Mouse (Mus musculus): ENCODE measurements at regions not wholly inside any gene's neighbourhood (a gene's known extent, or its start where the extent isn't known, plus 50 kb on each side); places are given as distances from the start of the nearest gene placed in this dataset.

DNA sequence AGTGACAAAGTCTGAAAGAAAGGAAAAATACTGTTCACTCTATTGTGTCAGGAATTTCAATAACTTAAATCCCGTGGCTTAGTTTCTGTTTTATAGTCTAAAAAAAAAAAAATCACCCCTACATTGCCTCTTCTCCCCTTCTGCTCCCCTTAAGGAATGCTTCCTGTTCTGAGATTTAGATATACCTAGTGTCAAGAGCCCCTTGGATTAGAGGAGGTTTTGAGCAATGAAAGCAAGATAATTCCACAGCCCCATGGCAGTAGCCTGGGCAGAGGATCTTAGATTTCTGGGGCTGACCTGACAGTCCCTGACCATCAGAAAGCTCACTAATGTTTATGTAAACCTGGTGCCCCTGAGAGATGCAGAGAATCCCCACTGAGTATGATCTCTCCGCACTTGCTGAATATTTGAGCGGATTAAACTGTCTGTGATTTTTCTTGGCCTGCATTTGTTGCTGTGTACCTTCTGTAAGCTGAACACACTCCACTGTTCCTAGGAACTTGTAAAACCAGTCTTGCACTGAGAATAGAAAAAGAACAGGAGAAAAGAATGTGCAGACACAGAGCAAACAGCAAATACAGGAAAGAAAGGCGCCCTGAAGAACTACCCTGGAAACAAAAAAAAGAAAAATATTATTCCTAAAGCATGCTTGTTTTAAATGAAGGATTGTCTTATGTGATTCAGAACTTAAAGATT is 164.3 kb downstream of the Cxxc4 start:
- WGBS = 61% methylated on average over 4 of the region's 4 CpGs
- no peak overlapping the region for H3K4me3 ChIP-seq (replicated peaks; ENCODE audit: low read length)

DNA sequence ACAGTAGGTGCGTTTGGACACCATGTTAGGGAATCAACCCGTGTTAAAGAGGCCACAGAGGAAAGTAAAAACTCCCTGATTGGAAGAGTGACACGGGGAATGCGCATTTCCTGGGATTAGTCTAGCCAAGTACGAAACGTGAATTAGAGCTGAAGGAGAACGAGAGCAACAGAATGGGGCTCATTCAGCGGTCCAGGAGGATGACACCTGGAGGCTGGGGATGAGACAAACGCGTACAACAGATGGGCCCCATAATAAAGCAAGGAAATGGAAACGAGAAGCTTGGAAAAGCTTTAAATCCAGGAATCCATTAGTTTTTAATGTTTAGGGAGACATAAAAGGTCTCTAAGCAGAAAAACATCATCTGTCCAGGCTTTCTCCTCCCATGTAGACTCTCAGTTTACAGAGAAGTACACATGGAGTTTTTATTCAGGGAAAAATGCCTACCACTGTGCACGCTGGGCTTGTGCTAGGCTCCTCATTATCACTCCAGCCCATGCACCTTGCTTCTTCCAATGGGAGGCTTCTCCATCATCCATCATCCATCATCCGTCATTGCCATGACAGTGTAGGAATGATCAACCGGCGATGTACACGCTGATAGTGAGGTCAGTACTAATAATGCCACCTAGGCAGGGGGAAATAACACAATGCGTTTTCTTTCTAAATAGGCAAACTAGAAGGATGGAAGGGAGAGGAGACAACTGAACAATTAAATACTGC is 179.5 kb downstream of the Cxxc4 start:
- no peak overlapping the region for H3K9ac ChIP-seq (replicated peaks; ENCODE audit: low read depth, low read length)
- no peaks in the 10 kb centered on the region for H3K9me3 ChIP-seq (ENCODE audit: control insufficient read depth, low read length)
- 71% methylated on average over 17 of the region's 17 CpGs for WGBS
- no peak for ATAC-seq
- H3K27me3 ChIP-seq (replicated peaks; ENCODE audit: control insufficient read depth, insufficient read depth, low read length) = no peaks in the 10 kb centered on the region
- H3K4me3 ChIP-seq (replicated peaks; ENCODE audit: low read length) = no peak overlapping the region
- H3K4me2 ChIP-seq (ENCODE audit: low read length) = no peak overlapping the region
- H3K4me1 ChIP-seq (replicated peaks; ENCODE audit: control insufficient read depth, insufficient read depth, low read length) = no peaks in the 10 kb centered on the region
- no peak overlapping the region for H3K27ac ChIP-seq (ENCODE audit: low read length)
- H3K36me3 ChIP-seq (ENCODE audit: control insufficient read depth, insufficient read depth) = no peaks in the 10 kb centered on the region

More for the DNA sequence above, 164.3 kb downstream of the Cxxc4 start:
- Histone ChIP-seq H3K9me3 (ENCODE audit: control insufficient read depth, low read length) (no peaks in the 10 kb centered on the region), H3K36me3 (ENCODE audit: control insufficient read depth, insufficient read depth) (no peaks in the 10 kb centered on the region), H3K4me1 (replicated peaks; ENCODE audit: control insufficient read depth, insufficient read depth, low read length) (no peaks in the 10 kb centered on the region), H3K4me2 (ENCODE audit: low read length) (no peak overlapping the region), H3K9ac (replicated peaks; ENCODE audit: low read depth, low read length) (no peak overlapping the region), H3K27ac (ENCODE audit: low read length) (no peak overlapping the region), H3K27me3 (replicated peaks; ENCODE audit: control insufficient read depth, insufficient read depth, low read length) (no peaks in the 10 kb centered on the region)
- ATAC-seq = no peak

DNA sequence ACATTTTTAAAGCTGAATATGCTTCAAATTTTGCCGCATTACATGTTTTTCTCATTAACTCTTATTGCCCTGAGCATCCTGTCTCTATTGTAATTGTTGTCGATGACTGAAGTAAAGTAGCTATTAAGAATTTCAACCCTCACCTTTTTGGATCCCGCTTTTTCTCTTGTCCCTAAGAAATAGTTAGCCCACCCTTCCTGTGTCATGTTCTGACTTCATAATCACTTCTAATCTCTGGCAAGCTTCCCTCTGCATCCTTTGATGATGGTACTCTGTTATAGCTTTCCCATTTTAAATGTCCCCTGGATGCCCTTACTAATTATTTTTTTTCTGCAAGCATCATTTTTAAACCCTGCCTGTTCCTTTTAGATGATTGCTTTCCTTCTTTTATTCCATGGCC is 191.3 kb downstream of the Cxxc4 start:
- 80% methylated on average over 3 of the region's 3 CpGs for WGBS
- no peak overlapping the region for H3K27ac ChIP-seq (ENCODE audit: low read length)
- H3K9me3 ChIP-seq (ENCODE audit: control insufficient read depth, low read length) = no peaks in the 10 kb centered on the region
- ATAC-seq = no peak
- no peak overlapping the region for H3K4me3 ChIP-seq (replicated peaks; ENCODE audit: low read length)
- H3K4me2 ChIP-seq (ENCODE audit: low read length) = no peak overlapping the region
- H3K4me1 ChIP-seq (replicated peaks; ENCODE audit: control insufficient read depth, insufficient read depth, low read length) = no peaks in the 10 kb centered on the region
- H3K27me3 ChIP-seq (replicated peaks; ENCODE audit: control insufficient read depth, insufficient read depth, low read length) = no peaks in the 10 kb centered on the region
- no peak overlapping the region for H3K9ac ChIP-seq (replicated peaks; ENCODE audit: low read depth, low read length)
- no peaks in the 10 kb centered on the region for H3K36me3 ChIP-seq (ENCODE audit: control insufficient read depth, insufficient read depth)

DNA sequence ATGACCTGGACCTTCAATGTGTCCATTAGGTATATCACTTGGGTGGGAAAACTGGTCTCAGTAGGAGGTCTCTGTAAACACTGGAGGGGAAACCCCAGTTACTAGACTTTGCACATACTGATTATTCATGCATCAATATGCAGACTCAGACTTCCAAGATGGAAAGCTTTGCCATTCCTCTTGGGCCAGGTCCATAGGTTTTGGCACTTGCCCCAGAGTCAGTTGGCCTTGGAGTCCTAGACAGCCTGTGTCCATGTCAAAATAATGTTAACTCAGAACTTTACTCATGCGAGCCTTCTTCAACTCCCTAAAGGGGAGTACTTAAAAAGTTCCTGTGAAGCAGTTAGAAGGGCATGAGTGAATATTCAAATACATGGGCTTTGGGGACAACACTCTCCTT is 230.3 kb downstream of the Cxxc4 start:
- H3K4me2 ChIP-seq (ENCODE audit: low read length) = no peak overlapping the region
- no peaks in the 10 kb centered on the region for H3K9me3 ChIP-seq (ENCODE audit: control insufficient read depth, low read length)
- no peak for ATAC-seq

DNA sequence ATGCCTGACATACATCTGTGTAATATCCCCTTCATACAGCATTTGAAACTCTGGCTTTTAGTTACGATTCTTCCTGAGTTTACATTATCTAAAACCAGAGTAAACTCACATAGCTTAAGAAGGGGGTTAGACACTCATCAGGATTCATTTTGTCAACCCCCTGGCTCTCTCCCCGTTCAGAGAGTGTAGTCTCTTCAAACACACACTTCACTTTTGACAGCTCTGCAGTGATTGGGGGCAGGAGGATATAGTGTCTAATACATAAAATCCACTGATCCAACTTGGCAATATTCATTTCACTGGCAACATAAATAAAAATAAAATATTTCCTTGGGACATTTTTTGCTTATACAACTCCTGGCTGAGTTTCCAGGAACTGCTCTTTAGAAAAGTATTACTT is 251.0 kb downstream of the Cxxc4 start:
- no peaks in the 10 kb centered on the region for H3K4me1 ChIP-seq (replicated peaks; ENCODE audit: control insufficient read depth, insufficient read depth, low read length)
- no peak overlapping the region for H3K4me3 ChIP-seq (replicated peaks; ENCODE audit: low read length)
- ATAC-seq = no peak
- no peaks in the 10 kb centered on the region for H3K27me3 ChIP-seq (replicated peaks; ENCODE audit: control insufficient read depth, insufficient read depth, low read length)
- H3K9me3 ChIP-seq (ENCODE audit: control insufficient read depth, low read length) = no peaks in the 10 kb centered on the region
- H3K27ac ChIP-seq (ENCODE audit: low read length) = no peak overlapping the region
- H3K9ac ChIP-seq (replicated peaks; ENCODE audit: low read depth, low read length) = no peak overlapping the region
- 63% methylated on average over 2 of the region's 2 CpGs for WGBS
- no peak overlapping the region for H3K4me2 ChIP-seq (ENCODE audit: low read length)
- H3K36me3 ChIP-seq (ENCODE audit: control insufficient read depth, insufficient read depth) = no peaks in the 10 kb centered on the region

More for the DNA sequence above, 230.3 kb downstream of the Cxxc4 start:
- 77% methylated on average over 1 of the region's 1 CpGs for WGBS
- no peak overlapping the region for H3K9ac ChIP-seq (replicated peaks; ENCODE audit: low read depth, low read length)
- no peak overlapping the region for H3K4me3 ChIP-seq (replicated peaks; ENCODE audit: low read length)
- no peak overlapping the region for H3K27ac ChIP-seq (ENCODE audit: low read length)
- H3K4me1 ChIP-seq (replicated peaks; ENCODE audit: control insufficient read depth, insufficient read depth, low read length) = no peaks in the 10 kb centered on the region
- H3K36me3 ChIP-seq (ENCODE audit: control insufficient read depth, insufficient read depth) = no peaks in the 10 kb centered on the region
- no peaks in the 10 kb centered on the region for H3K27me3 ChIP-seq (replicated peaks; ENCODE audit: control insufficient read depth, insufficient read depth, low read length)

DNA sequence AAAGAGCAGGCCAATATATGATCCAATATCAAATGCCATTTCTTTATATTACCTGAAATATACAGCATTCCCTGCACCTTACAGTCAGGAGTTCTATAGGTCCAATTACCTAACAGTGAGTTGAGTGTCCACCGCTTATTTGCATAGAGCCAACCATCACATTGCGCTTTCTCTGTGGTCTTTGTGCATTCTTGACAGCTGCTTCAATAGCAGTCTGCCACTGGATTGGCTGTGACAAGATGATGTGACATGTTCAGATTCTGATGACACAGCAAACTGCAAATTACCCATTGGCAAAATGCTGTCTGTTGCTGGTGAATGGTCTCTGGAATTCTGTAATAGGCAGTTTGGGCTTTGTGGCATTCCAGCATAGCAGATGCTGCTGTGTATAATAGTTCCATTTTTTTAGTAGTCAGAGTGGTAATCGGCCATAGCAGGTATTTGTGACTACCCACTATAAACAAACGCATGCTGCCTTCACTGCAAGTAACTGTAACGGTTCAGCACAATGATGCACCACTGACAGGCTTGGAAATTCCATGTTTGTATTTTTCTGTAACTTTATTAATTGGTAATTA is 253.8 kb downstream of the Cxxc4 start:
- Histone ChIP-seq H3K27ac (ENCODE audit: low read length) (no peak overlapping the region), H3K4me3 (replicated peaks; ENCODE audit: low read length) (no peak overlapping the region), H3K36me3 (ENCODE audit: control insufficient read depth, insufficient read depth) (no peaks in the 10 kb centered on the region), H3K27me3 (replicated peaks; ENCODE audit: control insufficient read depth, insufficient read depth, low read length) (no peaks in the 10 kb centered on the region), H3K9ac (replicated peaks; ENCODE audit: low read depth, low read length) (no peak overlapping the region), H3K9me3 (ENCODE audit: control insufficient read depth, low read length) (no peaks in the 10 kb centered on the region), H3K4me2 (ENCODE audit: low read length) (no peak overlapping the region), H3K4me1 (replicated peaks; ENCODE audit: control insufficient read depth, insufficient read depth, low read length) (no peaks in the 10 kb centered on the region)
- ATAC-seq = peak; percentile 78
- WGBS = 41% methylated on average over 5 of the region's 5 CpGs

DNA sequence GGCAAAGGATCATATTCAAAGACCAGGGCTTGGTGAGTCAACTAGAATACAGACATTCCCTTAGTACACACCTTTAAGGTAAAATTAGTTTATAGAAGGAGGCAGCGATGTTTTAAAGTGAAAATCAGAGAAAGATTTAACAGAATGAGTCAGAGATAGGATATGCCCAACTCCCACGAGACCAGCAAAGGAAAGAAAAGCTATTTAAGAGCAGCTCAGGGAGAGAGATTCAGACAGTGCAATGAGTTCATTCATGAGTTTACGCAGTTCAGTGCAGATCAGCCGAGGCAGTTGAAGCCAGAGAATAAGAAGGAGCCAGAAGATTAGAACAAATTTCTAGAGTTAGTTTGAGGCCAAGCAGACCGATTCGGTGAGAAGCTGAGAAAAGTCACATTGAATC is 273.4 kb downstream of the Cxxc4 start:
- Histone ChIP-seq H3K4me1 (replicated peaks; ENCODE audit: control insufficient read depth, insufficient read depth, low read length) (no peaks in the 10 kb centered on the region), H3K9ac (replicated peaks; ENCODE audit: low read depth, low read length) (no peak overlapping the region), H3K27ac (ENCODE audit: low read length) (no peak overlapping the region), H3K4me3 (replicated peaks; ENCODE audit: low read length) (no peak overlapping the region), H3K9me3 (ENCODE audit: control insufficient read depth, low read length) (no peaks in the 10 kb centered on the region), H3K27me3 (replicated peaks; ENCODE audit: control insufficient read depth, insufficient read depth, low read length) (no peaks in the 10 kb centered on the region), H3K36me3 (ENCODE audit: control insufficient read depth, insufficient read depth) (no peaks in the 10 kb centered on the region), H3K4me2 (ENCODE audit: low read length) (no peak overlapping the region)
- WGBS = 77% methylated on average over 6 of the region's 6 CpGs
- ATAC-seq = no peak

DNA sequence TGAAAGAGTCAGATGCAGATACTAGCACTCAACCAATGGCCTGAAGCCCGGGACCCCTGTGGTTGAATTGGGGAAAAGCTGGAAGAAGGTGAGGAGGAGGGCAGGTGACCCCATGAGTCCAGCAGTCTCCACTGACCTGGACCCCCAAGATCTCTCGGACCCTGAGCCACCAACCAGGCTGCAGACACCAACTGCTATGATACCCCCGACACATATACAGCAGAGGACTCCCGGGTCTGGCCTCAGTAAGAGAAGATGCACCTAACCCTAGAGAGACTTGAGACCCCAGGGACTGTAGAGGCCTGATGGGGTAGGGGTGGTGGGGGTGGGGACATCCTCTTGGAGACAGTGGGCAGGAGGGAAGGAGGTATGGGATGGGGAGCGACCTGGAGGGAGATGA is 289.5 kb downstream of the Cxxc4 start:
- Histone ChIP-seq H3K9ac (replicated peaks; ENCODE audit: low read depth, low read length) (no peak overlapping the region), H3K4me1 (replicated peaks; ENCODE audit: control insufficient read depth, insufficient read depth, low read length) (no peaks in the 10 kb centered on the region), H3K27ac (ENCODE audit: low read length) (no peak overlapping the region), H3K36me3 (ENCODE audit: control insufficient read depth, insufficient read depth) (no peaks in the 10 kb centered on the region), H3K4me3 (replicated peaks; ENCODE audit: low read length) (no peak overlapping the region), H3K9me3 (ENCODE audit: control insufficient read depth, low read length) (no peaks in the 10 kb centered on the region), H3K27me3 (replicated peaks; ENCODE audit: control insufficient read depth, insufficient read depth, low read length) (no peaks in the 10 kb centered on the region), H3K4me2 (ENCODE audit: low read length) (no peak overlapping the region)
- ATAC-seq = no peak
- WGBS = 94% methylated on average over 5 of the region's 5 CpGs

DNA sequence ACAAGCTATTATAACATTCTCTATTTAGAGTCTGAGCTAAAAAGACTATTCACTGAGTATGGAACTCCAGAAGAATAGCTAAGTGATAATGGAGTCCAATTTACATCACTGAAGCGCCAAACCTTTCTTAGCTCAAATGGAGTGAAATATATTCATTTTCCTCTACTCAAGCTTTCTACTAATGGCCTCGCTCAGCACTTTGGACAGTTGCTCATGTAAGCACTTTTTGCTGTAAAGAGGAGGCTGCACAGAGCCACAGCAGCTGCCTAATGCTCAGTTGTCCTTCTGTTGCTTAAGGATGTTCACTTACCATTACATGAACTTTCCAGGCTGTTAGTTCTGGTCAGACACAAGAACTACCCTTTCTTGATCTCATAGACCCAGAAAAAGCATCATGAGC is 268.7 kb upstream of the Tacr3 start:
- Histone ChIP-seq H3K9ac (replicated peaks; ENCODE audit: low read depth, low read length) (no peak overlapping the region), H3K4me3 (replicated peaks; ENCODE audit: low read length) (no peak overlapping the region), H3K4me2 (ENCODE audit: low read length) (no peak overlapping the region), H3K27me3 (replicated peaks; ENCODE audit: control insufficient read depth, insufficient read depth, low read length) (no peaks in the 10 kb centered on the region), H3K9me3 (ENCODE audit: control insufficient read depth, low read length) (no peaks in the 10 kb centered on the region), H3K4me1 (replicated peaks; ENCODE audit: control insufficient read depth, insufficient read depth, low read length) (no peaks in the 10 kb centered on the region), H3K36me3 (ENCODE audit: control insufficient read depth, insufficient read depth) (no peaks in the 10 kb centered on the region), H3K27ac (ENCODE audit: low read length) (no peak overlapping the region)
- WGBS = 24% methylated on average over 2 of the region's 2 CpGs
- ATAC-seq = no peak
